Mouse (Mus musculus) T-cell, adult 2 months (primary cell): ENCODE data around the gene Sh3rf1.

ENCODE experiments used
- DNase-seq: peaks from one replicate; pipeline ENCODE4 v3.0.0; 2022; ENCODE audit warnings: low spot score

Gene Sh3rf1

GRCm38 (mm10) chr8:61263691-61264090 lies 40.0 kb downstream of the Sh3rf1 start:
- DNase-seq = no peak

- no peak for DNase-seq
Measured at GRCm38 (mm10) chr8:61264881-61265280, 41.2 kb downstream of the Sh3rf1 start.

- no peak for DNase-seq
Measured at GRCm38 (mm10) chr8:61265390-61265789, 41.7 kb downstream of the Sh3rf1 start.

DNA sequence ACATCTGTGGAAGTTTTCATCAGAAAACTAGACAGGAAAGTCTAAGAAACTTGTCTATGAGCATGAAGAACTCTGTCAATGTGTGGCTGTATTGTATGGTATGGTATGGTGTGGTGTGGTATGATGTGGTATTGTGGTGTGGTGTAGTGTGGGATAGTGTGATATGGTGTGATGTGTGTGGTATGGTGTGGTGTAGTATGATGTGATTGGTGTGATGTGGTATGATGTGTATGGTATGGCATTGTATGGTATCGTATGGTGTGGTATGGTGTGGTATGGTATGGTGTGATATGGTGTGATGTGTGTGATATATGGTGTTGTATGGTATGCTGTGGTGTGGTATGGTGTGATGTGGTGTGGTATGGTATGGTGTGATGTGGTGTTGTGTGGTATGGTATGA lies 43.4 kb downstream of the Sh3rf1 start:
- no peak for DNase-seq

- no peak for DNase-seq
Measured at GRCm38 (mm10) chr8:61267692-61268091, 44.0 kb downstream of the Sh3rf1 start.

DNA sequence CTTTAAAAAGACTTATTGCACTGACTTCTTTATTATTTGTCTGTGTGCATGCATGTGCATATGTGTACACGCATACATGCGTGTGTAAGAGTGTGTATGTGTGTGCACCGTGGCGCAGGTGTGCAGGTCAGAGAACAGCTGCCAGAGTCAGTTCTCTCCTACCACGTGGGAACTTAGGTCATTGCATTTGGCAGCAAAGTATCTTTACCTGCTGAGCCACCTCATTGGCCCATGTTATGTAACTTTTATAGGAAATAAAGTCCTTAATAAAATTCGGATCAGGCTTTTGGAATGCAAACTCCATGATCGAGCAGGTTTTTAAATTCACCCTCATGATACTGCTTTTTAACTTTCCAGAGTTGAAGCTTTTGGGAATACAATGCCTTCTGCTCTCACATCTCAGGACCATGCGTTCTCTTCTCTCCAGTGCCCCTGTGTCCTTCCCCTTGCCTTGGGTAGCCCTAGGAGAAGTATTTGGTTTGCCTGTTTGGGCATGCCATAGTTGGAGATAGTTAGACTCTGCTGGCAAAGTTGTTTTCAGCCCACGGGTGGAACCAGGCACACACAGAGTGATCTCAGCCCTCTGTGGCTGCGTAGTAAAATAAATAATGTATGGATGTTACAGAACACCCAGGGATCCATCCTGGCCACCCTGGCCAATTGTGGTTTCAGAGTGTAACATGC lies 44.7 kb downstream of the Sh3rf1 start:
- no peak for DNase-seq

- no peak for DNase-seq
Measured at GRCm38 (mm10) chr8:61270016-61270415, 46.3 kb downstream of the Sh3rf1 start.

- no peak for DNase-seq
Measured at GRCm38 (mm10) chr8:61270541-61270940, 46.9 kb downstream of the Sh3rf1 start.

DNA sequence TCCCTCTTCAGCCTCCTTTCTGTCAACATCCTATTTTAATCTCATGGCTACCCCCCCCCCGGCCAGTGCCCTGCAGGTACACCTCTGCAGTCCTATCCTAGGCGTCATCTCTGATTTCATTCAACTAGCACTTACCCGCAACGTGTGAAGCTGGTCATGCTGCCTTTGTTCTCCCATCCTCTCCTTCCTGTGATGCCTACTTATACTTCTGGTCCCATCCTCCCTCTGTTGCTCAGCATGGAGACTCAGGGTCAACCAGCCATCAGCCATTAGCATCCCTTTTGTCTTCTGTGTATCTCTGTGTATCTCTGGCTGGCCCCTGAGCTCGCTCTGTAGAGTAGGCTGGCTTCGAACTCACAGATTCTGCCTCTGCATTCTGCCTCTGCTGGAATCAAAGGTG lies 47.3 kb downstream of the Sh3rf1 start:
- DNase-seq = no peak

DNA sequence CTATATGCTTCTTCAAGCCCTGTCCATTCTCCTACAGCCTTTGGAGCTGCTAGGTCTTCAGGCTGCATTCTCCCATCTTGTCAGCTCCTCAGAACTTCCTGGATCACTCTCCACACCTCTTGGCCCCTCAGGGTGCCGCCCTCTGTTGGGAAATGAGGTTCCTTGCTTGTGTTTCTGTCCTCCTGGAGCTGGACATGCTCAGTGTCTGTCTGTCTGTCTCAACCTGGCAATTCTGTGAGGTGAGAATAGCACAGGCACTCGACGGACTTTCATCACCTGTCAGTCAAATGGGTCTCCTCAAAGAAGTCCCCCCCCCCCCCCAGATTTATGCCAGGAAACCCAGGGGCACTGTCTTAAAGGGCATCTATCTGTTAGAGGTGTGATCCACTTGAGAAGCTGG lies 49.2 kb downstream of the Sh3rf1 start:
- no peak for DNase-seq

DNA sequence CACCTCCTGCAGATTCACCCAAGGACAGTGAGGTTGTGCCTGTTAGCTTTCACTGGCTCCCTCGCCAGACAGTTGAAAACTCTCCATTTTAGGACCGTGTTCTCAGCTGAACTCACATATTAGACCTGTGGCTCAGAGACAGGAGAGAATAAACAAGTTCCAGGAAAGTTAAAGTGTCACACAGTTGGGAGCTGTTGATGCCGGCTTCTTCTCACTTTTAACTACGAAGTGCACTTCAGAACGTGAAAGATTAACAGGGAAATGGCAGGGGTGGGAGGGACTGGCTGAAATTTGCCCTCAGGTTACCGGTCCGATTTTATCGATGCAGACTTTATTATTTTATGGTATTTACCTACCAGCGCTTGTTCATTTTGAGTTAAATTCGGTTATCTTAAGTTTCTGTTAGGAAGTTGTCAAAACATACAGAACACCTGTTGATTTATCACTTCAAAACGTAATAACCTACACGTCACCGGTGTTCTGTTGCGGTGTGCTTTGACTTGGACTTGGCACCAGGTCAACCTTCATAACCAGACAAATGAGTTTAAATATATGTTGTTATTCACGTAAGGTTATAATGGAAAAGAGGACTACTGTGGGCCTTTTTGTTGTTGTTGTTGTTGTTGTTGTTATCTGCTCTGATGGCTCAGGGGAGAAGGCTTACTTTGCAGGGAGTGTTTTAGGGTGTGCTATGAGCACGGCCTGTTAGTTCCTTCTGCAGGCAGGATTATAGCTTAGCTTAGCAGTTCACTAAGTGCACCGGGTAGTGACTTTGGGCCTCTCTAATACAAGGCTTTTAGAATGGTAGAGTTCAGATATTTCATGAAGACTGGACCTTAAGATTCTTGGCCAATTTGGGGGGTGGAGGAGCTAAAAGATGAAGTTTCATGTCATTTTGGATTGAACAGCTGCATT lies 49.9 kb downstream of the Sh3rf1 start:
- DNase-seq = no peak

- no peak for DNase-seq
Measured at GRCm38 (mm10) chr8:61274602-61275462, 51.2 kb downstream of the Sh3rf1 start.

DNA sequence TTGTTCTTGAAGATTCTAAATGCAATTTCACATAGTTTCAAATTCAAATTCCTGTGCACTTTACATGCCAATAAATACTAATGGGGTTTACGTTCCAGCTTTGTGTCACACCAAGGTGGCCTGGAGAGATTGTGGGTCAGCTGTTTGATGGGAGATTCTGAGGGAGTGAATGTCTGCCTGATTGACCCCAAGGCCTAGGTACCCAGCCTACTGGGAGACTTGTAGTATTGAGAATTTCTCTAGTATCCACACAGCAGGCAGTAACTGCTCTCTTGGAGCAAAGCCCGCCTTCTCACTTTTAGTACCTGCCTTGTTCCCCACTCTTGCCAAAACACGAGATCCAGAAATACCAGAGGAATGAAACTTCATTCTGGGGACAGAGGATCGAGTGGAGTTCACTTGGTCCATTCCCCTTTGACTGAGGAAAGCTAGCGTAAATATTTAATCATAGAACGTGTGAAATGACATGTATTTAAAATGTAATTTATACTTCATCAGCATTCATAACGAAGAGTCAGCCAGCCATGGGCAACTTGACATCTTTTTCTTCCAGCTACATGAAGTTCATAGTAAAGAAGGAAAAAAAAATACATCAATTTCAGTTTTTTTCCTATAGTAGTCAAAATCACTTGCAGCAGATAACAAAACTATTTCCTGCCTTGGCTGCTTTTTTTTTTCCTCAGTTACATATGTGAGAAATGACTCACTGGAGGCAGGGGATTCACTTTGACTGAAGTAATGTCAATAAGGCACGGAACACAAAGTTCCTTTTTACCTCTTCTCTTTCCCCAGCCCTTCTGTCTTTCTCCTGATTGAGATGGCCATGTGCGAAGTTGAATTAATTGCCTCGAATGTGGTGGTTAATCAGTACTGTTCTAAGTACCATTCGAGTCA lies 52.0 kb downstream of the Sh3rf1 start:
- no peak for DNase-seq

DNA sequence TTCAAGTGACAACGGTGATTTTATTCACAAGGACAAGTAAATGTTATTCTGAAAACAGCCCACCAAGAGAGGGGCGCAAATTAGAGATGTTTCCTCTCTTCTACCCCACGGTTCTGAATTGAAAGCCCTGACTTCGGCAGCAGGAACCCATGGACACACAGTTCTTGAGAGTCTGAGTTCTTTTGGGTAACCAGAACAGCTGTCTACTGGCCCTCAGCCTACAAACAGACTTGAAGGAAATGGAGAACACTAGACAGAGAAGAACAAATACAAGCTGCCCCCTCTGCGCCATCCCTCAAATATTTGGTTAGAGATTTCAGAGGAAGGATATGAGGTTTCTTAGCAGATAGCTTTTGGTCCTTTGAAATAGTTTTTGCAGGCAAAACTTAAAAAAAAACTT lies 52.7 kb downstream of the Sh3rf1 start:
- DNase-seq = no peak

DNA sequence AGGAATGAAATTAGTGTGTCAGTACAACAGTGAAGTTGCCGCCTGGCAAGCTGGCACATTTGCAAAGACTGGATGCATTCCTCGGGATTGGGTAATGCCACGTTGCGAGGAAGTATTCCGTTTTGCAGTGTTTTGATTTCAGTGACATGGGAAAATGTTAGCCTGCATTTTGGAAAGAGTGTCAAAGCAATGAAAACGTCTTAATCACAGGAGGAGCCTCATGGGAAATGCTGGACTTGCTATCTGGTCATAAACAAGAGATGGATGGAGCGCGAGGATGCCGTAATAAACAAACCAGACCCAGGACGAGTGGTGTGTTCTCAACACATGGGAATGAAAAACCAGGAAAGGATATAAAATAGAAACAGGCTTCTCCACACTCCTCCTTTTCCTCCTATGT lies 55.4 kb downstream of the Sh3rf1 start:
- DNase-seq = no peak

- no peak for DNase-seq
Measured at GRCm38 (mm10) chr8:61282303-61283168, 58.9 kb downstream of the Sh3rf1 start.

- no peak for DNase-seq
Measured at GRCm38 (mm10) chr8:61283169-61284081, 59.8 kb downstream of the Sh3rf1 start.

DNA sequence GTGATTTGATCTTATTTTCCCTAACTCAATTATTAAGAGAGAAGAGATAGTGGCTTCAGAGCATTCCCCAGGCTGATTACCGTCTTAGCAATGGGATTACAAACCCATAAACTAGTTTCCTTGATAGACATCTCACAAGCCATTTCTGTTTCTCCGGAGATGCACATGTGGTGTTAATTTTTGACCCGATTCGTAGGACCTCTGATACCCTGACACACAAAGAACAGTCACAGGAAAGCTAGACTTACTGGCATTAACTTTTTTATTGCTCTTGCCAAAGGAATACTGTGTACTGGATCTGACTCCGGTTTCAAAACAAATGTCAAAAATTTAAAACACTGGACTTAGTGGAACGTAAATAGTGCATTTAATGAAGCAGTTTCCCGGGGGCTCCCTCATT lies 62.2 kb downstream of the Sh3rf1 start:
- DNase-seq = no peak

- DNase-seq = no peak
Measured at GRCm38 (mm10) chr8:61286394-61286793, 62.7 kb downstream of the Sh3rf1 start.
